Mouse (Mus musculus) E14TG2a.4 (cell line): ENCODE results near the gene Akap2.

Experiments
- CTCF ChIP-seq: conservative IDR thresholded peaks from 2 replicates; pipeline ENCODE4 v1.5.1; 2014; ENCODE audit warnings: low read length
- NANOG ChIP-seq: IDR thresholded peaks from 2 replicates; pipeline ENCODE4 v1.6.1; 2014; ENCODE audit warnings: borderline replicate concordance, low read length, mixed read lengths

DNA sequence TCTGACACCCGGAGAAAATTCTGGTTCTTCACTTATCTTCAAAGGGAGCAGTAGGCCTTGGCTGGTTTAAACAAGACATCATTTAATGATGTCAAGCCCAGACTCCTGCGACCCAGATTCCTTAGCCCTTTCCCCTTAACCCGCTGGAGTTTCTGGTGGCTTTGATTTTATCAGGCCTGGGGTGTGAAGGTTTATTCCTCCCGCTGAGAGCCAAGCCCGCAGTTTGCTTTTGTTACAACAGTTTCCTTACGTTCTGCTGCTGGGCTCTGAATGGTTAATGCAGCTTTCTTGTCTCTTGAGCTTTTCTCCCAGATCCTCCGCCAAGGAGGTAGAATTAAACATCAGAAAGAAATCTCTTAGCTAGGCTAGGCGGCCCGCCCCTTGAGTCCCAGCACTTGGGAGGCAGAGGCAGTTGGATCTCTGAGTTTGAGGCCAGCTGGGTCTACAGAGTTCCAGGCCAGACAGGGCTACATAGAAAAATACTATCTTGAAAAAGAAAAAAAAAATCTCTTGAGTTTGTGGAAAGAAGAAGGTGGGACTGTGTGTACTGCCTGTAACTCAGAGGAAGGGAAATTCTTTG, 135.1 kb downstream of the Akap2 start:
- TF ChIP-seq CTCF = no peak
- TF ChIP-seq NANOG = no peak
